Mouse (Mus musculus) gastrocnemius, adult 18-20 months (tissue): ENCODE data around the gene Tm7sf2. TPM values are rescaled to one million over a fixed set of nuclear protein-coding genes. Genes with fewer than 3 reads are reported as not detected.

Experiments
- DNase-seq: peaks from one replicate; pipeline ENCODE4 v3.0.0; 2021; ENCODE audit warnings: low spot score
- total RNA-seq, 2 experiments: library from RNA; stranded (reverse); gene quantifications; 2 replicates each; pipeline ENCODE4 v1.2.3; 2021

Gene Tm7sf2
- total RNA-seq, 2 experiments from 2014 or later, result 5.9 to 6.2 TPM

GRCm38 (mm10) chr19:6070571-6071250 is 2.5 kb upstream of the Tm7sf2 start:
- DNase-seq, result no peak

- DNase-seq, result no peak
Measured at GRCm38 (mm10) chr19:6069851-6070250, 1.7 kb upstream of the Tm7sf2 start.

DNA sequence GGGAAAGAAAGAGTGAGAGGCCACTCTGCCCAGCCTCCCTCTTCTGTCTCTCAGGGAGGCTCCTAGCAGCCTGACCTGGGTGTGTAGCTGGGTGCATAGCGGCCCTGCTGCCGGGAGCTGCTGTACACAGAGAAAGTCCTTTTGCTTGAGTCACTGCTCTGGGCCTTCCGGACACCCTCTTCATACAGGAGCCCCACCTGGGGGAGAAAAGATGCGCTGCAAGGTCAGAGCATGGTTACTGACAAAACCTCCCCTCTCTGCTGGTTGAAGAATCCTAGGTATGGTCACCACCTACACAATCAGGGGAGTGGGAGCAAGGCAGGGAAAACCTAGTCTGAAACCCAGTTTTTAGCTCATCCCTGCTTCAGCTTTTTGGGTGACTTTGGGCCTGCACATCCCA is 778 bp upstream of the Tm7sf2 start:
- DNase-seq, result no peak

DNA sequence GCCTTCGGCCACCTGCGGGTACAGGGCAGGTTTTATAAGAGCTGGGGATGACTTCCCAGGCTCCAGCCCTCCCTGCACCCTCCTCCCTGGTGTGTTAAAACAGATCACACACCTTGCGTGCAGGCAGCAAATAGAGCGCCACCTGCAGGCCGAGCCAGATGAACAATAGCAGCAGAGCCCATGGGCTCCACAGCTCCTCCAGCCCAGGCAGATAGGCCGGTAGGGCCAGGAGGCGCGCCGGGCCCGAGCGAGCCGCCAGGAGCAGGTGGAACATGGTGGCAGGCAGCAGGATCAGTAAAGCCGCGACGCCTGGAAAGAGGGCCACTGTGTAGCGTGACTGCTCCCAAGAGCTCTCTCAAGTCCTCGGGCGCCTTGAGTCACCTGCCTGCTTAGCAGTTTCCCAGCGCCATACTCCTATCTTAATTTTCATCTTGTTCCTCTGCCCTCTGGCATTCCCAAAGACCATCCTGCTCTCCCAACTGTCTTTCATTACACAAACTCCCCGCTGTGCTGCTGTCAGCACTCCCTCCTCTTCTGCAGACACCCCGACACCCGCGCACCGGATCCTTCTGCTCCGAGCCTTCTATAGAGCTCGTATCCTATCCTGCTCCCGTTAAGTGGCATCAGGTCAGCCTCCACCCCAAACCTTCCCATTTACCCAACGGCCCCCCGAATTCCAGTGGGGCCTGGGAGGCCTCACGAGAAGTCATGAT is 1.0 kb downstream of the Tm7sf2 start:
- peak; percentile 67 for DNase-seq

DNA sequence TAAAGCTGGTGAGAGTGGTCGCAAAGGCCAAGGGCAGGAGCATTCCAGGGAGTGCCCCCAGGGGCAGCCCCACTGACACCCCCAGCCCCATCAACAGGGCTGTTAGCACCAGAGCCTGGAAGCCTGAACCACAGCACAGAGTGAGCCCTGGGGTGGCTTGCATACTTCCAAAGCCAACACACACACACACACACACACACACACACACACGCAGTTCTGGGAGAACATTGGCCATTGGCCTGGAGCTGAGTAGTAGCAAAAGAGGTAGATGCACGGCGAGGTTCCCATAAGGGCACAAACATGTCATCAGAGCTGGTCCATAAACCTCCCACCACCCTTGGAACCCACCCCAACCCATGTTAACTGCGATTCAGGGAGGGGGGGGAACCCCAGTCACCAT is 1.6 kb downstream of the Tm7sf2 start:
- DNase-seq, result no peak

GRCm38 (mm10) chr19:6063081-6063480 is 5.1 kb downstream of the Tm7sf2 start:
- DNase-seq, result no peak

GRCm38 (mm10) chr19:6062418-6062817 is 5.8 kb downstream of the Tm7sf2 start:
- DNase-seq, result no peak

GRCm38 (mm10) chr19:6061641-6062302 is 6.4 kb downstream of the Tm7sf2 start:
- DNase-seq, result no peak

DNA sequence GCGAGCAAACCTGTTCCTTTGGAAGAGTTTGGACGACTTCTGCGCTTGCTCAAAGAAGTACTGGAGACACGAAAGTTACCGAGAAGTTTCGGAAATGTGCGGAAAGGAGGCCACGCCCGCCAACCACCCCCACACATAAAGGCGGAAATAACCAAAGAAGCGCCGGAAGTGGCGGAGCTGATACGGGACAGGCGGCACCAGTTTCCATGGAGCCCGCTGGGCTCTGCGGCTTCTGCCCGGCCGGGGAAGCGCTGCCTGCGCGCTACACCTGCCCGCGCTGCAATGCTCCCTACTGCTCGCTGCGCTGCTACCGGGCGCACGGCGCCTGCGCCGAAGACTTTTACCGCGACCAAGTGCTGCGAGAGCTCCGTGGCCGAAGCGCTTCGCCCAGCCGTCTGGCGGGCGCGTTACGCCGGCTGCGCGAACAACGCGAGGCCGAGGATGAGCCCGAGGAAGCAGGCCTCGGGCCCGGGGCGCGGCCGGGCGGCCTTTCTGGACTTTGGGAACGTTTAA is 7.1 kb downstream of the Tm7sf2 start, which contains the start of gene Znhit2:
TSS of gene Znhit2 (plus strand) at position 172 of the 513 bp plus-strand sequence.
- peak; percentile 96 for DNase-seq

DNA sequence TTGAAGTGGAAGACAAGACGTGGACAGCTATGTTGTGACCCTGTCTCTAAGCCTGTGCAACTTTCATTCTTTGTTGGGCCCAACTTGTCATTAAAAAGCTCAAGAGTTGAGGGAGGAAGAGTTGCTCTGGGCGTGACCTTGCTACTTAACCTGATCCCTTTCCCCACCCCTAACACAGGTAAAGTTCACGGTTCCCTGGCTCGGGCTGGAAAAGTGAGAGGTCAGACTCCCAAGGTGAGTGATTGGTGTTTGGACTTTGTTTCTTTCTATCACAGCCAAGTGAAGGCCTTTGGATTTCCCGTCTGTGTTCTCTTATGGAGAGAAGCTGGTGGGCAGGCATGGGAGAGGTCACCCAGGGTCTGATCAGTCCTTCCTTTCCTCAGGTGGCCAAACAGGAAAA is 9.2 kb downstream of the Tm7sf2 start:
- DNase-seq, result no peak

GRCm38 (mm10) chr19:6058513-6058912 is 9.7 kb downstream of the Tm7sf2 start:
- DNase-seq, result no peak

GRCm38 (mm10) chr19:6057313-6058096 is 10.7 kb downstream of the Tm7sf2 start, which contains the start of the genes Mrpl49 and Fau:
Gene Mrpl49 (minus strand): TSS chr19:6057785.
Gene Fau (plus strand): TSS chr19:6057844.
- peak; percentile 98 for DNase-seq

DNA sequence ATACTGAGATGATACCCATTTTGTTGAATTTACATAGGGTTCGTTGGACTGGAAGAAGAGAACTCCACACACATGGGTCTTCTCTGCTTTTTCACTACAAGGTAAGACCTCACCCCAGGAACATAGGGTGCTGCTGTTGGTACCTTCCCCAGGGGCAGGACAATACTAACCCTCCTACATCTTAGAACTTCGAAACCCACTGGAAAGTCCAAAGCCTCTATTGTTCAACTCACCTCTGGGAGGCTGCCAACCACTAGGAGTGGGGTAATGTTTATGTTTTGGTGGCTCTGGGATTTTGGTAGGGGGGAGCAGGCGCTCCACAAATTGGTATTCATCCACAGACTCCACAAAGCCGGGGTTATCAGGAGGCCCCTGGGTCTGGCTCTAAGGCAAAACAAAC is 11.5 kb downstream of the Tm7sf2 start:
- no peak for DNase-seq

DNA sequence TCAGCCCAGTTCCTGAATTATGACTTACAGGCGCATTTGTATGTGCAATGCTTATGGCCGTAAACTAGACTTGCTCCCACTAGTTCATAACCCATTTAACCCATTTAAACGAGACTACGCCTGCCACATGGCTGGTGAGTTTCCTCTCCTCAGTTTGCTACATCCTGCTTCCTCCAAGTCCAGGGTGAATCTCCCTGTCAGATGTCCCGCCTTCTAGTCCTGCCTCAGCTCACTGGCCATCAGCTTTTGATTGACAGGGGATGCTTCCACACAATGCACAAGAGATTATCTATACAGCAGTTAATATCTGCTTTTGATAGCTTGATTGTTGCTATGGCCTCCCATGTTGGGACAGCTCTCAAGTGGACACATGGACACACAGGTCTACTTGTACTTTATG is 13.9 kb downstream of the Tm7sf2 start:
- no peak for DNase-seq

DNA sequence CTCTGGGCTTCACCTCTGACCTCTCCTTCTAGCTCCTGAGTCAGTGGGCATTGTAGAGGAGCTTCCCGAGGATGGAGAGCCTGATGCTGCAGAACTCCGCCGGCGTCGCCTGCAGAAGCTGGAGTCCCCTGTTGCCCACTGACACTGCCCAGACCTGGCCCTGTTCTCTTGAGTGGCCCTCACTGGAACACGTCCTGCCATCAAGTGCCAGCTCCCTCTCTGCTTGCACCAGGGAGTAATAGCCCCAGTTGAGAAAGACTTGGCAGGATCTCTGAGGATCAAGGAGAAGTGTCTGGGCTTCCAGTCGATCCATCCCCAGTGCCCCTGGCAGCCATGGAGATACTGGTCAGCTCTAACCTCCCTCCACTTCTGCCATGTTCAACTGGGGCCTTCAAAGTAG is 15.7 kb downstream of the Tm7sf2 start:
- no peak for DNase-seq

GRCm38 (mm10) chr19:6048681-6049410 is 19.3 kb downstream of the Tm7sf2 start:
- no peak for DNase-seq

DNA sequence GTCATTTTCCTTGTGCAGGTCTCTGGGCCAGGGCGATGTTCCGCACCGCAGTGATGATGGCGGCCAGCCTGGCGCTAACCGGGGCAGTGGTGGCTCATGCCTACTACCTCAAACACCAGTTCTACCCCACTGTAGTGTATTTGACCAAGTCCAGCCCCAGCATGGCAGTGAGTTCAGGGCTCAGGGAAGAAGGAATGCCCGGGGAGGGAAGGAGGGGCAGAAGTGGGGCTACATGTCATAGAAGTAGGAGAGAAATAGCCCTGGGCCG is 20.3 kb downstream of the Tm7sf2 start:
- DNase-seq, result no peak

DNA sequence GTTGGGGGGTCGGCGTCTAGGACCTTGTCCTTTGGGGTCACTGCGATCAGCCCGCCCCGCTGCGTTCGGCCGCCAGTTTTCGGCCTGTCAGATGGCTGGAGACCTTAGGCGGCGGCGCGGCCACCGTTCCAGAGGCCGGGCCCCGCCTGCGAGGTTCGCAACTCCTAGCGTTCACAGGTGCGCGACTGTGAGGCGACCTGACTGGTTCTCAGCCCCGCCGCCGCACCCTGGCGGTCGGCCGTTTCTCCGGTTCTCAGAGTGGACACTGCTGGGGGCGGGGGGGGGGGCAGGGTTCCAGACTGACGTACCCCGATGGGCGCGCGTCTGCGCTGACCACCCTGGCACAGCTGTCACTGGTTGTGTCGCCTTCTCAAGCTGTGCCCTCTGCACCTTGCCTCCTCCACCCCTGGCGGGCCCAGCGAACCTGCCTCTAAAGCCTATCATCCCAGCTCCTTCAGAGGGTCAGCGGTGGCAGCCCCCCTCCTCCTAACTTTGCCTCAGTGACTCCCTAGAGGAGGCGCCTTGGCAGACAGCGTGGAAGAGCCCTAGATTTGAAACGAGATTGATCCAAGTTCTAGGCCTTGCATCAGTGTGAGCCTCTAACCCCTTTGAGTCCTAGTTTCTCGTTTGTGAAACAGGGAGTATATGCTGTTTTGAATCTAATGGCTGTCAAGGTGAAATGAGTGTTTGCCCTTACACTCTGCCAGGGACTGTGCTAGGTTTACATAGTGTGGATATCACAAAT is 20.8 kb downstream of the Tm7sf2 start:
- DNase-seq, result peak; percentile 5

DNA sequence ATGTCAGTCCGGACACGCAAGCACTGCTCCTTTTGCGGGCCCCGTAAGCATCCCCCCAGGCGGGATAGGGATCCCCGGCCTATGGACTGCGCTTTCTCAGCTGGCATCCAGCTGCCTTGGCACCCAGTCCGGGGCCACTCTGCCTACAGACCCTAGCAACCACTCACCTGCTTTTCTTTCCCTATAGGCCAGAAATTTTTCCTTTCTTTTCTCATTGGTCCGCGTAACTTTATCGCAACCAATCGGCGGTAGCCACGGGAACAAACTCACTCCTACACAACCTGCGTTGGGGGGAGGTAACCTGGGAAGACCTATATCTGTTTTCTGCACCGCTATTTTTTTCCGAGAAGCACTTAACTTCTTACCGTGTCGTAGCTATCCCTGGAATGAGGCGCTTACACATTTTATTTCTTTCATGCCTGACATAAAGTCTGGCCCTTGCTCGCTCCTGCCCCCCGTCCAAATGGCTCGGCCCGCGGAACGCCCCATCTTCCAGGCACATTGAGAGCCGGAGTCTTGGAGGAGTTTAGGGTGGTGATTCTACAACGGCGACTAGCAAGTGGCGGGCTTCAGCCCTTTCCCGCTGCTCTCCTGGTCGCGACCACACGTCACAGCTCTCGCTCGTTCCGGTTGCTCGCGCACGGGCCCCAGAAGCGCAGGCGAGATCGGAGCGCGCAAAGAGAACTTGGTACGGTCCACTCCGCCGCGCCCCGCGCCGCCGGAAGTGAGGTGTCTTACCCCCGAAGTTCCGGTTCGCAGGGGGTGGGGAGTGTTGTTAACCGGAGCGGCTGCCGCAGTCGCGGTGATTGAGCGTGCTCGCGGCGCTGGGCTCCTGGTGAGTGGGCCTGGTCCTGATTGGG is 21.6 kb downstream of the Tm7sf2 start, which contains the start of gene Syvn1:
TSS of gene Syvn1 (plus strand) at position 283 of the 860 bp plus-strand sequence.
- peak; percentile 92 for DNase-seq
